Mouse (Mus musculus): Measurements from ENCODE around the gene Cox7a2.

The Cox7a2 gene

DNA sequence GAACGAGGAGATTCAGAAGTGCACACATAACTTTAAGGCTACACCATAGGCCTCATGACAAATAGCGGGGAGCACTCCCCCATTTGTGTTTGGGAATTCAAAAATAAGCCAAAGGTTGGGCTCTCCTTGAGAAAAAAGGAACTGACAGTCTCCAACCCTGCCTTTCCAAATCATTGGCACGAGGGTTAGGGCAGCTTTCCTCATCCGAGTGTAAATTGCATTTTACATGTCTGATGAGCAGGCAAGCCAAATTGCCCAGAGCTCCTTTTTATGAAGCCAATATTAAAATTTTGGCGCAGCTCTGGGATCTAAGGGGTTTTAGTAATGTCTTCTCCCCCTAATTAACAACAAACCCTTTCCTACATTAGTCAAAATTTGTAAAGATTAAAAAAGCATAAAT is 43.2 kb downstream of the Cox7a2 start:
- no peak for TF ChIP-seq GATA4 (IDR thresholded peaks at IDR 0.05; ENCODE audit: insufficient replicate concordance, low read length)

DNA sequence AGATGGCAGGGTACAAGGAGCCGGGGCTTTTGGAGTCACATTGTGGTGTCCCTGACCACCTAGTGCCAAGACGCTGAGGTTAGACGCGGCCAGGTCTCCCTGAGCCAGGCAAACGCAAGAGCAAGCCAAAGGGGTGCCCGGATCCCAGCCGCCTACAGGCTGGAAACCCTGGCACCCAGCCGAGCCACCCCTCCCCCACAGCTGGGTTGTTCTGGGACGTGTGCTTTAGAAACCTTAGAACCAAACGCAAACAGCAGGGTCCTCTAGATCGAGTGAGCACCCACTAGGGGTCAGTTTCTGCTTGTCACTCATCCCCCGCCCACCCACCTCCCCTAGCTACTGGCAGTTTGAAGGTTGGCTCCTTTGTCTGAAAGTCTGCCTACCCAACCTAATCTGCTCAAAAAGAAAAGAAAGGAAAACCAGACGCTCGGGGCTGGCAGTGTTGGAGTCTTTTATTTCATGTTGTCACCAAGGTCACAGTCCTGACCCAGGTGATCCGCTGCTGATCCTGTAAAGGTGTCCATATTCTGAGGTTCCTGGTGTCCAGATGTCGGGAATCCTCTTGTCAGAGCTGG is 45.1 kb downstream of the Cox7a2 start:
- no peak for TF ChIP-seq GATA4 (IDR thresholded peaks at IDR 0.05; ENCODE audit: insufficient replicate concordance, low read length)
